ENCODE assay signal across 16 mouse cellular contexts in the genomic region with DNA sequence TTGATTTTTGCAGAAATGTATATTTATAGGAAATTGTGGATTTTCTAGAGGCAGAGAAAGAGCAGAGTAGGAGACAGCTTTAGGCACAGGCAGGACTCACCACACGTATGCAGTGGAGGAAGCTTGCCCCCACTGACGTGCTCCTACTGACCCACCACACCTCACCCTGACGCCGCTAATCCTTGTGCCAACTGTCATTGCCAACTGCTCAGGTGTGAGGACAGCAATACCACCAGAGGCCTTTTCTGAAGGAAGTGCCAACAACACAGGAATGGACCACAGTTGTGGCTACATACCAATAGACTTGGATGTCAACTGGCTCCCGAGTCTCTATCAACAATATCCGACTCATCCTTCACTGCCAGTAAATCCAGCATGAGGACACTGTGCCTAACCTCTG.
"Had no signal": no experiment of that assay in that cellular context is flagged by ENCODE, and none has a peak within 500 bp of the region (broad histone marks: within the 10 kb centered on the region; RNA-seq: fewer than 3 reads in every experiment).

No protein-coding gene starts in this region.

- H3K9ac ChIP-seq: limb, embryonic 12.5 days; limb, embryonic 15.5 days; liver, embryonic 14.5 days; liver, postnatal 0 days; lung, embryonic 14.5 days had no signal

- H3K36me3 ChIP-seq: limb, embryonic 12.5 days; limb, embryonic 15.5 days had no signal

- ATAC-seq: liver, postnatal 0 days; lung, postnatal 0 days had no signal

- H3K27ac ChIP-seq: kidney, postnatal 0 days; layer of hippocampus, adult 2 months; limb, embryonic 12.5 days; limb, embryonic 15.5 days; liver, embryonic 14.5 days; macrophage had no signal

- H3K27me3 ChIP-seq: limb, embryonic 12.5 days; limb, embryonic 15.5 days had no signal

- DNase-seq: kidney, postnatal 25 days; layer of hippocampus, adult 9-11 months; liver, postnatal 0 days; lung, embryonic 14.5 days; midbrain, embryonic 14.5 days; thymus, adult 18-20 months; thymus, postnatal 36 days had no signal

- H3K4me3 ChIP-seq: layer of hippocampus, adult 2 months; limb, embryonic 12.5 days; limb, embryonic 15.5 days had no signal

- H3K9me3 ChIP-seq: limb, embryonic 12.5 days; limb, embryonic 15.5 days had no signal

- H3K4me2 ChIP-seq: limb, embryonic 12.5 days; limb, embryonic 15.5 days; liver, embryonic 11.5 days; lung, embryonic 14.5 days; midbrain, embryonic 11.5 days had no signal
